Comparison of ENCODE assay signal across 19 mouse cellular contexts in the genomic region with DNA sequence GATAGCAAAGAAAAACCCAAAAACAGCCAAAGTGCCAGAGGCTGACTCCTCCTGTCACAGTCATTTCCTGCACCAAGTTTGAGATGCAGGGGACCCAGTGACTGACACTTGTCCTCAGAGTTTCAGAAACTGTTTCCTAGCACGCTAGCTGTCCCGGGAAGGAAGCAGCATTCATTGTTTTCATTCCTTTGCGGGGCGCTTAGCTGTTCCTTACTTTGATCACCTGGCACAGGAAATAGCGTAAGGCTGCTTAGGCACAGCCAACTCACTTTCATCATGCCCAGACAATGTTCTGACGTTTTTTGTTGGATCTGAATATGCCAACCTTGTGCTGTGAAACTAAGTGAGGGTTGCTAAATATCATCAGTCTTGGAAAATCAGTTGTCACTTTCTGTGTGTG. TPM values are rescaled to one million over a fixed set of nuclear protein-coding genes. Genes with fewer than 3 reads are reported as not detected.
"Had no signal": no experiment of that assay in that cellular context is flagged by ENCODE, and none has a peak within 500 bp of the region (broad histone marks: within the 10 kb centered on the region; RNA-seq: fewer than 3 reads in every experiment).

No protein-coding gene starts in this region.

- DNase-seq: kidney, adult 9 months; kidney, postnatal 36 days; layer of hippocampus, adult 9-11 months; layer of hippocampus, postnatal 36 days; liver; lung, adult 18-20 months; thymus, adult 18-20 months; thymus, postnatal 25 days had no signal

- H3K27me3 ChIP-seq: limb, embryonic 12.5 days; midbrain, embryonic 12.5 days; neural tube, embryonic 15.5 days had no signal

- H3K4me1 ChIP-seq: limb, embryonic 12.5 days; midbrain, embryonic 12.5 days; neural tube, embryonic 15.5 days had no signal

- H3K9ac ChIP-seq: limb, embryonic 12.5 days; liver, embryonic 14.5 days; midbrain, embryonic 12.5 days; neural tube, embryonic 15.5 days had no signal

- H3K4me3 ChIP-seq: limb, embryonic 12.5 days; midbrain, embryonic 12.5 days; neural tube, embryonic 15.5 days had no signal

- H3K9me3 ChIP-seq: limb, embryonic 12.5 days; midbrain, embryonic 12.5 days; neural tube, embryonic 15.5 days had no signal

- H3K27ac ChIP-seq: kidney, postnatal 0 days; limb, embryonic 12.5 days; liver, embryonic 14.5 days; midbrain, embryonic 12.5 days; neural tube, embryonic 15.5 days had no signal

- H3K36me3 ChIP-seq: limb, embryonic 12.5 days; midbrain, embryonic 12.5 days; neural tube, embryonic 15.5 days had no signal

- H3K4me2 ChIP-seq: limb, embryonic 12.5 days; midbrain, embryonic 12.5 days; neural tube, embryonic 15.5 days had no signal

RNA-seq across cellular contexts. Expression of gene Xcl1, which starts 46.8 kb away (rescaled TPM):
- total RNA-seq: layer of hippocampus, adult 18-20 months; layer of hippocampus, postnatal 36 days; left cerebral cortex, adult 8-10 months; left cerebral cortex, postnatal 36 days; midbrain, postnatal 0 days had no signal
- polyA plus RNA-seq: kidney, postnatal 0 days; limb, embryonic 12.5 days; liver, embryonic 14.5 days; midbrain, embryonic 12.5 days; midbrain, postnatal 0 days; neural tube, embryonic 11.5 days; neural tube, embryonic 15.5 days; stomach, embryonic 14.5 days had no signal
